Mouse (Mus musculus): ENCODE data around the gene Ptpra.

DNA sequence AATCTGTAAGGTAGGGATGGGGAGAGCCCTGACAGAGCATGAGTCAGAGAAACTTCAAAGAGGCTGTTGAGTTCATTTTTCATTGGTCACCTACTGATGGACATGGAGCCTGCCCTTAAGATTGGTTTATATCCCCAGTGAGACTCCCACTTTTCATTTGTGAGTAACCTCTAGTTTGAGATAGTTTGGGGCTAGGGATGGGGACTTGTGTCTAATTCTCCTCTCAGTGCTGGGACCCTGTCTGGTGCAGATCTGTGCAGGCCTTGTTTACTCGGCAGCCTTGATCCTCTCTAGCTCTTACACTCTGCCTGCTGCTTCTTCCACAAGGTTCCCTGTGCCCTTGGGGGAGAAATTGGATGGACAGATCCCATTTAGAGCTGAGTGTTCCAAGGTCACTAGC lies 34.1 kb downstream of the Ptpra start:
- TF ChIP-seq CTCF (IDR thresholded peaks at IDR 0.05; ENCODE audit: low read depth) (no peak), EP300 (IDR thresholded peaks at IDR 0.05; ENCODE audit: low read depth) (no peak)
